Mouse (Mus musculus): ENCODE data around the gene Tmigd3.

- TF ChIP-seq CTCF (IDR thresholded peaks at IDR 0.05; ENCODE audit: low read depth) (no peak), EP300 (IDR thresholded peaks at IDR 0.05; ENCODE audit: low read depth) (no peak)
Measured at GRCm38 (mm10) chr3:105831584-105831983, 39.1 kb upstream of the Tmigd3 start.
